Mouse (Mus musculus) CH12.LX (cell line): ENCODE data around the gene Thsd4. TPM values are rescaled to one million over a fixed set of nuclear protein-coding genes. Genes with fewer than 3 reads are reported as not detected.
A peak's percentile ranks its signal among the peaks of the same experiment; 100 is the strongest.

Experiments used
- DNase-seq: peaks from one replicate; pipeline ENCODE4 v3.0.0-alpha.2; 2013; ENCODE audit errors: extremely low read depth
- H3K27ac ChIP-seq: 2 replicates; pipeline ENCODE4 v1.5.1; 2012; ENCODE audit warnings: low read depth, mild to moderate bottlenecking, control low read depth, moderate library complexity; ENCODE audit not compliant: insufficient read depth
- H3K27me3 ChIP-seq: replicated peaks from 2 replicates; pipeline ENCODE3; 2012; ENCODE audit warnings: inconsistent platforms
- H3K36me3 ChIP-seq, 2 experiments: replicated peaks in 1 of 2; 2 replicates each; pipeline versions ENCODE3 to v1.6.1; 2012; ENCODE audit warnings: inconsistent platforms in 1 of 2, low read length in 1 of 2, mild to moderate bottlenecking in 1 of 2, mixed read lengths in 1 of 2, moderate library complexity in 1 of 2; ENCODE audit not compliant: control insufficient read depth in 1 of 2, insufficient read depth in 1 of 2
- H3K4me1 ChIP-seq, 2 experiments: 2 replicates each; pipeline ENCODE4 v1.6.1; 2012; ENCODE audit warnings: inconsistent platforms in 1 of 2, moderate library complexity in 1 of 2; ENCODE audit not compliant: insufficient read depth in 2 of 2, control insufficient read depth in 1 of 2
- H3K4me2 ChIP-seq: 2 replicates; pipeline ENCODE4 v1.6.1; 2012; ENCODE audit warnings: low read depth, mild to moderate bottlenecking, control low read depth; ENCODE audit not compliant: poor library complexity, insufficient read depth, severe bottlenecking
- H3K4me3 ChIP-seq, 3 experiments: fragments of 150-350 bp in 1 of 3; sonication (generic) in 1 of 3; replicated peaks in 1 of 3; 2 replicates each; pipeline versions ENCODE3 to v1.5.1; 2011 to 2012; ENCODE audit warnings: low read depth in 2 of 3, low read length in 2 of 3, mild to moderate bottlenecking in 2 of 3, moderate library complexity in 2 of 3, control low read depth in 1 of 3, improper control_type of control experiment in 1 of 3, inconsistent platforms in 1 of 3, mixed read lengths in 1 of 3; ENCODE audit not compliant: poor library complexity in 1 of 3
- H3K79me2 ChIP-seq: replicated peaks from 2 replicates; pipeline ENCODE4 v1.6.1; 2012; ENCODE audit warnings: mild to moderate bottlenecking, moderate library complexity; ENCODE audit not compliant: control insufficient read depth, poor library complexity, insufficient read depth, severe bottlenecking; ENCODE audit errors: extremely low read depth
- H3K9ac ChIP-seq: 2 replicates; pipeline ENCODE4 v1.6.1; 2012; ENCODE audit warnings: low read depth, mild to moderate bottlenecking, control low read depth, moderate library complexity; ENCODE audit not compliant: insufficient read depth
- H3K9me3 ChIP-seq: replicated peaks from 2 replicates; pipeline ENCODE3; 2012; ENCODE audit warnings: low read length, inconsistent platforms, mixed read lengths
- CTCF ChIP-seq, 2 experiments: IDR thresholded peaks in 1 of 2; conservative IDR thresholded peaks in 1 of 2; 2 replicates each; pipeline ENCODE4 v1.5.1; 2011 to 2012; ENCODE audit warnings: low read depth in 2 of 2, low read length in 2 of 2, improper control_type of control experiment in 1 of 2, inconsistent platforms in 1 of 2, mild to moderate bottlenecking in 1 of 2, moderate library complexity in 1 of 2
- HCFC1 ChIP-seq: IDR thresholded peaks from 2 replicates; pipeline ENCODE4 v1.6.1; 2012; ENCODE audit warnings: low read depth, mild to moderate bottlenecking, inconsistent platforms, low read length, improper control_type of control experiment
- MYC ChIP-seq: IDR thresholded peaks from 2 replicates; pipeline ENCODE4 v1.6.1; 2011; ENCODE audit warnings: low read depth, mild to moderate bottlenecking, improper control_type of control experiment, low read length
- NELFE ChIP-seq: IDR thresholded peaks from 2 replicates; pipeline ENCODE4 v1.6.1; 2011; ENCODE audit warnings: low read depth, low read length, improper control_type of control experiment
- POLR2AphosphoS2 ChIP-seq: IDR thresholded peaks from 2 replicates; pipeline ENCODE4 v1.6.1; 2011; ENCODE audit warnings: low read depth, low read length, improper control_type of control experiment
- RAD21 ChIP-seq: IDR thresholded peaks from 2 replicates; pipeline ENCODE4 v1.6.1; 2011; ENCODE audit warnings: low read depth, mild to moderate bottlenecking, low read length, improper control_type of control experiment, moderate library complexity
- SMC3 ChIP-seq: IDR thresholded peaks from 2 replicates; pipeline ENCODE4 v1.6.1; 2011; ENCODE audit warnings: low read depth, low read length, improper control_type of control experiment
- TBP ChIP-seq: conservative IDR thresholded peaks from 2 replicates; pipeline ENCODE4 v1.6.1; 2011; ENCODE audit warnings: low read depth, low read length, improper control_type of control experiment
- USF2 ChIP-seq: conservative IDR thresholded peaks from 2 replicates; pipeline ENCODE4 v1.6.1; 2011; ENCODE audit warnings: low read depth, low read length, improper control_type of control experiment
- dilution Hi-C: fragments of 300-500 bp; cut with MboI; formaldehyde crosslinking; loops from 2 replicates; pipeline ENCODE4 v1.14.3; 2020; ENCODE audit warnings: low sequenced_read_pairs; ENCODE audit not compliant: extremely low pct_unique_long_range_greater_than_20kb, extremely low pct_ligation_motif_present
- in situ Hi-C: fragments of 300-500 bp; cut with MboI; formaldehyde crosslinking; loops from 3 replicates; pipeline ENCODE4 v1.14.3; 2019; ENCODE audit warnings: low sequenced_read_pairs, low pct_ligation_motif_present, low pct_unique_long_range_greater_than_20kb, mixed read lengths
- polyA plus RNA-seq: library from polyadenylated mRNA; unstranded; fragments of >175 nt; gene quantifications from 2 replicates; pipeline ENCODE4 v1.2.1, GENCODE M21; 2012; ENCODE audit warnings: low read depth; ENCODE audit not compliant: insufficient read length
- total RNA-seq, 2 experiments: library from RNA; depleted of rRNA; stranded (reverse); fragments of 300-350 nt in 1 of 2; fragments of >200 nt in 1 of 2; gene quantifications; 2 replicates each; pipeline ENCODE4 v1.2.3; 2012 to 2014

Thsd4 gene
- total and polyA plus RNA-seq, 3 experiments: not detected

DNA sequence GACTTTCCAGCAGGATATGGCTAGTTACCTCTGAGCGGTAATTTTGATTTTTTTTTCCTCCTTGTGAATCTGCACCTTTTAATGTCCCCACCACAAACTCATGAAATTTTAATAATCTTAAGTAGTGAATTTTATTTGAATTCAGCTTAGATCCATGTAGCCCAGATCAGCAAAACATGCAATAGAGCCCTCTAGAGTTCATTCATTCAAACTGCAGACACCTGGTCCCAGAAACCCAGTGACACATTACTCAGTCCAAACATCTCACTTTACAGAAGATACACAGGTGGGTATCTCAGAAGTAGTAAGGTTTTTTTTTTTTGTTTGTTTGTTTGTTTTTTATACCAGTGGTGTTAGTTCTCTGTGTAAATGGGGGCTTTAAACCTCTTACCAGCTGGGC lies 368.9 kb downstream of the Thsd4 start:
- Histone ChIP-seq H3K9ac (no peak overlapping the region), H3K79me2 (no peaks in the 10 kb centered on the region), H3K27ac (no peak overlapping the region), H3K4me2 (no peak overlapping the region), H3K36me3 (no peaks in the 10 kb centered on the region), H3K4me3 (no peak overlapping the region), H3K4me1 (no peaks in the 10 kb centered on the region), H3K27me3 (no peaks in the 10 kb centered on the region), H3K9me3 (no peaks in the 10 kb centered on the region)
- dilution Hi-C loops: no loop called here
- TF ChIP-seq POLR2AphosphoS2 (no peak), RAD21 (peak; percentile 7), CTCF (conservative IDR thresholded peaks at IDR 0.05 in 1 of 2, IDR thresholded peaks at IDR 0.05 in 1 of 2; ENCODE audit: low read depth in 2 of 2, low read length in 2 of 2) (peak; percentile 8 to 30; a peak in 1 of 4 replicates)
- in situ Hi-C loops: no loop called here
- DNase-seq: no peak

DNA sequence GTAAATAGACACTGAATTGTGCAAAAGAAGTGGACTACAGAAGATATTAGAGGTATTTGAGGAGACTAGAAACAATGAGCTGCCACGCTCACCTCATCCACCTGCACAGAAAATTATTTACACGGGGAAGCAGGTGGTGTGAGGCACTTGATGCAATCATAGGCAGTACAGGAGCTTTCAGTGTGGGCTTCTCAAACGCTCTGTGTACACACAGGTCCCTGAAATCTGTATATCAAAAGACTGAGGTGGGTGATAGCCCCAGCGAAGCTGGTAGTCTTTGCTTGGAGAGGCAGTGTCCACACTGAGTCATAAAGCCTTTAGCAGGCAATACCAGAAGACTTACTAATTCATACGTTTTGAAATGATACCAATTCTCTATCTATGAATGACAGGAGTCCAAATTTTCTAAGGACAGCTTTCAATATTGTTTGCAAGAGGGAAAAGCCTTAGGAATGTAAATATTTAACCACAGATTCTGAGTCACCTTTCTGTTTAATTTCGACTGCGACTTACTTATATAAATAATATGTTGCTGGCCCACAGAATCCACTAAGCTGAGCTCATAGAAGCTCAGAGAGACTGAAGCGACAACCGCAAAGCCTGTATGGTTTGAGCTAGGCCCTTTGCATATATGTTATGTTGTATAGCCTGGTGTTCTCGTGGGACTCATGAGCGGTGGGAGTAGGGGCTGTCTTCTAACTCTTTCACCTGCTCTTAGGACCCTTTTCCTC lies 369.8 kb downstream of the Thsd4 start:
- no peaks in the 10 kb centered on the region for H3K36me3 ChIP-seq
- H3K9me3 ChIP-seq: no peaks in the 10 kb centered on the region
- no peaks in the 10 kb centered on the region for H3K4me1 ChIP-seq
- H3K27ac ChIP-seq: no peak overlapping the region
- dilution Hi-C loops: no loop called here
- no peak for DNase-seq
- H3K27me3 ChIP-seq: no peaks in the 10 kb centered on the region
- TF ChIP-seq HCFC1 (no peak), NELFE (no peak), SMC3 (no peak)
- TF ChIP-seq, all 38 proteins: peak for 0
- Histone ChIP-seq H3K79me2 (no peaks in the 10 kb centered on the region), H3K4me2 (no peak overlapping the region), H3K4me3 (no peak overlapping the region), H3K9ac (no peak overlapping the region)
- in situ Hi-C loops: no loop called here

DNA sequence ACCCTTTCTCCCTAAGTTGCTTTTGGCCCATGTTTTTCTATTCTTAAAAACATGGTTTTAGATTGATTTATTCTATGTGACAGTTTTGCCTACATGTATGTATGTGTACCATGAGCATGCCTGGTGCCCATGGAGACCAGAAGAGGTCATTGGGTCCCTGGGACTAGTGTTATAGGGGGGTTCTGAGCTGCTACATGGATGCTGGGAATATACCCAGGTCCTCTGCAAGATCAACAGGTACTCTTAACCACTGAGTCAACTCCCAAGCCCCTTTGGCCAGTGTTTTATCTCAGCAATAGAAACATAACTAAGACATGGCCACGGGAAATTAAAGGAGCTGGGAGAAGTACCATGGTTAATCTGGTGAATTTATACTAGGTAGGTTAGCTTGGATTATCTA lies 371.3 kb downstream of the Thsd4 start:
- Histone ChIP-seq H3K27ac (no peak overlapping the region), H3K79me2 (no peaks in the 10 kb centered on the region), H3K27me3 (no peaks in the 10 kb centered on the region), H3K4me2 (no peak overlapping the region), H3K9ac (no peak overlapping the region), H3K4me3 (no peak overlapping the region), H3K36me3 (no peaks in the 10 kb centered on the region), H3K4me1 (no peaks in the 10 kb centered on the region), H3K9me3 (no peaks in the 10 kb centered on the region)
- DNase-seq: no peak
- in situ Hi-C loops: no loop called here
- dilution Hi-C loops: no loop called here
- TF ChIP-seq TBP (no peak), HCFC1 (no peak), MYC (no peak), USF2 (no peak), SMC3 (no peak)
